Mouse (Mus musculus): Measurements from ENCODE around the gene Gm9758.
"Not testable (repeated sequence)": the region's sequence is repeated elsewhere in the genome, so short reads cannot be mapped to it uniquely, and the experiment has no call there.

GRCm38 (mm10) chr5:14963821-14964220 lies 49.1 kb upstream of the Gm9758 start:
- TF ChIP-seq CTCF (IDR thresholded peaks at IDR 0.05; ENCODE audit: insufficient read depth, low read length); POLR2A (IDR thresholded peaks at IDR 0.05; ENCODE audit: borderline replicate concordance, extremely low read depth, low read depth, low read length): not testable (repeated sequence)

Measured in lung, adult 2 months (tissue).